Mouse (Mus musculus): ENCODE data around the gene Arhgef28.

GRCm38 (mm10) chr13:98121124-98121470 lies 85.1 kb downstream of the Arhgef28 start:
- TF ChIP-seq CTCF (IDR thresholded peaks at IDR 0.05; ENCODE audit: low read depth, low read length) = no peak
- TF ChIP-seq TAL1 (conservative IDR thresholded peaks at IDR 0.05; ENCODE audit: low read depth, low read length) = no peak
- TF ChIP-seq GATA1 (IDR thresholded peaks at IDR 0.05; ENCODE audit: borderline replicate concordance, low read length) = no peak
- TF ChIP-seq POLR2AphosphoS5 (IDR thresholded peaks at IDR 0.05; ENCODE audit: insufficient replicate concordance, low read depth, low read length) = no peak
